Mouse (Mus musculus): ENCODE data around the gene Nsmce4a. TPM values are rescaled to one million over a fixed set of nuclear protein-coding genes. Genes with fewer than 3 reads are reported as not detected.
A peak's percentile ranks its signal among the peaks of the same experiment; 100 is the strongest.
"Not testable (repeated sequence)": the region's sequence is repeated elsewhere in the genome, so short reads cannot be mapped to it uniquely, and the experiment has no call there.

The Nsmce4a gene
- polyA plus RNA-seq, 1 experiment = 31.3 TPM

DNA sequence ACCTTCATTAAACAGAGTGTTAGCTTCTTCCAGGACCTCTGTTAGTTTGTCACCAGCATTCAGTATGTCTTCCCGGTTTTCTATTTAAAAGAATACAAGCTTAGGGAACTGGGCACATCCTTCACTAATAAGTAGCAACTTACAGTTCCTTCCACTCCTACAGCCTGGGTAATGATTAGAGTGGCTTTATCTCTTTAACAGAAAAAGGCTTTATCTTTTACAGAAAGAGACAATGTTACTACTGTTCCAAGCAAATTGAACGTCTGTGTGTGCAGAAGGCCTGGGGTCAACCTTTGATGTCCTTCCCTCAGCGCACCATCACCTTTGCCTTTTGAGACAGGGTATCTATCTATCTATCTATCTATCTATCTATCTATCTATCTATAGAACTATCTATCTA lies 27.0 kb downstream of the Nsmce4a start:
- DNase-seq (ENCODE audit: low read depth, low spot score) = no peak
- WGBS = 22% methylated on average over 3 of the region's 3 CpGs

DNA sequence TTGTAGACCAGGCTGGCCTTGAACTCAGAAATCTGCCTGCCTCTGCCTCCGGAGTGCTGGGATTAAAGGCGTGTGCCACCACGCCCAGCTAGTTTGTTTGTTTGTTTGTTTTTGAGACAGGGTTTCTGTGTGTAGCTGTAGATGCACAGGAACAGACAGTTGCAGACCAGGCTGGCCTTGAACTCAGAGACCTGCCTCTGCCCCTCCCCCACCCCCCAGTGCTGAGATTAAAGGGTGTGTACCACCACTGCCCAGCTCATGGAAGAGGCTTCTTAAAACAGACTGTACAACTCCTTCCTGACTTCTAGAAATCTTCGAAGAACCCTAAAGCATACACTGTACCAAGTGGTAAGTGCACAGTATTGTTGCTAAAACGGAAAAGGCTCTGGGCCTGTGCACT lies 27.5 kb downstream of the Nsmce4a start:
- no peak for DNase-seq (ENCODE audit: low read depth, low spot score)
- 72% methylated on average over 5 of the region's 5 CpGs for WGBS

DNA sequence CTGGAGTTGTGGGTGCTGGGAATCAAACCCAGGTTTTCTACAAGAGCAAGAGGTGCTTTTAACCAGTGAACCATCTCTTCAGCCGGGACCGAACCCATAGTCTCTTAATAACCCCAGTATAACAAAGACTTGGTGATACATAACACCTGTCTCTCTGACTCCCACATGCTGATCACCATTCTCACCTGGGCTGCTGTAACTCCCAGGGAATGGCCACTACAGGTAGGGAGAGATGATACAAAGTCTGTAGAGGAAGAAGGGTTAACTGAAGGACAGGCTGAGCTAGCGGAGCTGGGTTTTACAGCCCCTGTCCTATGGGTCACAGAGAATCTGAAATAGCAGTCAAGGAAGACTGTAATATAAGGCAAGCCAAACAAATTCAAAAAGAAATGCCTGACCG lies 29.7 kb downstream of the Nsmce4a start:
- 86% methylated on average over 4 of the region's 4 CpGs for WGBS

DNA sequence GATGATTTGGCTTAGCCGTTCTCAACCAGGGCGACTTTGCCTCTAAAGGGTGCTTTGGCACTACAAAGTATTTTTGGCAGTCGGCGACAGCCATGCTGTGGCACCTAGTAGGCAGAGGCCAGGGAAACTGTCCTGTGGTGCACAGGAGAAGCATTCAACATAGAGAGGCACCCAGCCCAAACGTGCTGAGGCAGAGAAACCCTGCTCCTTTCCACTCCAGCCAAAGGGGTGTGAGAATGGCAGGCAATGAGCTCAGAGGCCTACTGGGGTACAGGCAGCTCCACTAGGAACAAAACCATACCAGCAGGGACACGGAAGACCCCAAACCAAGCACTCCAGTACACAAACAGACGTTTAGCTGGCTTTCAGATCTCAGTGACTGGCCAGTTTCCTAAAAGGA lies 32.7 kb downstream of the Nsmce4a start:
- 89% methylated on average over 7 of the region's 7 CpGs for WGBS
- no peak for DNase-seq (ENCODE audit: low read depth, low spot score)

More for the DNA sequence above, 29.7 kb downstream of the Nsmce4a start:
- no peak for DNase-seq (ENCODE audit: low read depth, low spot score)

DNA sequence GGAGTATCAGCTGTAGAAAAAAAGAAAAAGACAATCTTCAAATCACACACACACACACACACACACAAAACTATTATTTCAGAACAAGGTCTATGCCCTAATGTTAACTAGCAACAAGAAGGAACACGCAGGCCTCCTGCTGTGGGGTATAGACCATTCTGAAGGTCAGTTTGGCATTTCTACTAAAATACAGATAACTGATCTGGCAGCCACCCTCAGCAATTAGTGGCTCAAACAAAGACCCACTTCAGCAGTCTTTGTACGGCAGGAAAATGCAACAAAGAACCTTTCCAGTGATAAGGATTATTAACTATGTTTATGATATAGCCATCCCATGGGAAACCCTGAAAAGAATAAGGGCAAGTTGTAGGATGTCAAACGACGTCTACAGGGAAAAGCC lies 35.9 kb downstream of the Nsmce4a start:
- DNase-seq (ENCODE audit: low read depth, low spot score) = no peak
- 69% methylated on average over 4 of the region's 4 CpGs for WGBS

DNA sequence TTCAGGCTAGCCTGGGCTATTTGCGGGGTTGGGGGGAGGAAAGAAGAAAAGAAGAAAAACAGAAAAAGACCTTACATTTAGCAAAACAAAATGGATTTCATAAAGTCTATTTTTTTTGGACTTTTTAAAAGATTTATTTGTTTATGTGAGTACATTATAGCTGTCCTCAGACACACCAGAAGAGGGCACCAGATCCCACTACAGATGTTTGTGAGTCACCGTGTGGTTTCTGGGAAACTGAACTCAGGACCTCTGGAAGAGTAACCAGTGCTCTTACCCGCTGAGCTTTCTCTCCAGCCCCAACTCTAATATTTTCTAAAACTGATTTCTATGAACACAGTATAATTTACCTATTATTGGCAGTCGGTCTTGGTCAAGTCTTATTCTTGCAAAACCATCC lies 37.7 kb downstream of the Nsmce4a start:
- WGBS = 68% methylated on average over 4 of the region's 4 CpGs
- DNase-seq (ENCODE audit: low read depth, low spot score) = no peak

DNA sequence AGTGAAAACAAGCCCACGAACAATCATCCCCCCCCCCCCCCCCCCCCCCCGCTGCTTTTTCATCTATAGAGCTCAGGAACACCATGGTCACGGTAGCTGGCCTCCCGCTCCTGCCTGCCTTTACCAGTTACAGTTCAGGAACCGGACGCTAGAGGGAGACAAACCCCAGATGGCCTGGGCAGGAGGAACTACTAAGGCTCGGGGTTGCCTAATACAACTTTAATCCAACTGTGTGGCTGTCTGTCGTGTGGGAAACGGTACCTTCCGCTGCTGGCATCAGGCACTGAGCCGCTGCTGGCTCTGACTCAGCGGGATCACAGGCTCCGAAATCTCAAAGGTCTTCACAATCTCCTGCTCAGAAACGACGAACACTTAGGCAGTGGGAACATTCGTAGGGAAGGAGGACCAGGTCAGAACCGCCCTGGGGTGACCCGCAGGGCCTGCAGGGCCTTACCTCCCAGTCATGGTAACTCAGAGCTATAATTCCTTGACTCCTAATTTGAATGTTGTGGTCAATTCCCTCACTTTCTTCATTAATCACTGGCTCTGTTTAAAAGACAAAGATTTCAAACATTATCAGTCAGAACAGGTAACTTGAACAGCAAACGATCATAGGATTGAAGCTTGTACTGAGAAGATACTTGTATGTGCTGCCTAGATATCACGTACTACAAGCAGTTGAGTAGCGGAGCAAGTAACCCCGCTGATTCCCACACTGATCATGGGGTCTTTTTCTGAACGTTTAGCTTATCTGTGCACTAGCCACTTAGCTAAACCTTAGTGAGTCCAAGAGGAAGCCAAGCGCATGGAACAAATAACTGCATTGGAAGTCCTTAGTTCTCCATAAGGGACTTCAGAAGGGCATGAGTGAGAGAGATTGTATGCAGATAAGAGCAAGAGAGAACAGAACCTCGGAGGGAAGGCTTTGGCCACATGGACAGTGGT lies 39.3 kb downstream of the Nsmce4a start:
- WGBS = 38% methylated on average over 25 of the region's 25 CpGs

DNA sequence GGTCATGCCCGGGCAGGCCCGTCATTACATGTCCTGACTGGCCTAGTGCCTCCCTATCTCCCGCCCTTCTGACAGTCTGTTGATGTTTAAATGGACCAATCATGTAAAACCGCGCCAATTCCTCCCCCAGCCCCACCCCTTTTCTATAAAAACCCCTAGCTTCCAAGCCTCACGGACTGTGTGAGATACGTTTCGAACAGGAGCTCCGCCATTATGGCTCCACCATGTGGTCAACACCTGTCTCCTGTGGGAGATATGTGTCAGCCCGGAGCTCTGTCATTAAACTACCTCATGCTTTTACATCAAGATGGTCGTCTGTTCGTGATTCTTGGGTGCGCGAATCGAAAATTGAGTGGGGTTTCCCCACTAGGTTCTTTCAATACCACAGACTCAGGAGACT lies 41.8 kb downstream of the Nsmce4a start:
- DNase-seq (ENCODE audit: low read depth, low spot score) = not testable (repeated sequence)
- WGBS = 93% methylated on average over 15 of the region's 15 CpGs

More for the DNA sequence above, 39.3 kb downstream of the Nsmce4a start:
- DNase-seq (ENCODE audit: low read depth, low spot score) = peak; percentile 81

DNA sequence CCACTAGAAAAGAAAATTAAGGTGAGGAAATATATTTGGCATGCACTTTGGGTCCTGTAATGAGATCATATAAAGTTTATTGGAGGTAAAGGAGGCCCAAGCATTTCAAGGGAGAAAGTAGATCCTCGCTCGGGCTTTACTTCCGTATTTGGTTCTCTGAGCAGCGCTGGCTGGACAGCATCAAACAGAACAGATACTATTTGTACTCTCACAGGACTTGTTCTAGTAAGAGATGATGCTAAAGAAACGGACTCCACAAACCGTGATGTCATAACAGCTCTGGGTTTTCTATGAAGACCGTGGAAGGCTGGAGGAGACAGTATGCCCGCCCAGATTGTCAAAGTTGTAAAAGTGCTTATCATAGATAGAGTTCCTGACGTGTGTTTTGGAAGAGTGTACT lies 45.6 kb downstream of the Nsmce4a start:
- 20% methylated on average over 9 of the region's 9 CpGs for WGBS
- DNase-seq (ENCODE audit: low read depth, low spot score) = no peak

DNA sequence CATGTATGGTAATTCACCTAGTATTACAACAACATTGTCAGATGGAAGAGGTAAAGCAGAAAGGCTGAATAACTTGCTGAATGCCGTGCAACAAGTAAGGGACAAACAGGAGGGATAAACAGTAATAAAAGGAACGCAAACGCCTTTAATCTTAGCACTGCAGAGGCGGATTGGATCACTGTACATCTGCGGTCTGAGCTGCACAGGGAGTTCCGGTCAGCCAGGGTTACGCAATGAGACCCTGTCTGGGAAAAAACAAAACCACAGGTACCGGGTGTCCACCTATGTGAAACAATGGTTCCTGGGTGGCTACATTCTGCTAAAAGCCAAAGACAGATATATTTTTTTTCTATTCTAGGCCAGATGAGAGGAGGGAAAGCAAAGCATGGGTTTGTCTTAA lies 49.5 kb downstream of the Nsmce4a start:
- WGBS = 72% methylated on average over 8 of the region's 8 CpGs
- DNase-seq (ENCODE audit: low read depth, low spot score) = no peak

DNA sequence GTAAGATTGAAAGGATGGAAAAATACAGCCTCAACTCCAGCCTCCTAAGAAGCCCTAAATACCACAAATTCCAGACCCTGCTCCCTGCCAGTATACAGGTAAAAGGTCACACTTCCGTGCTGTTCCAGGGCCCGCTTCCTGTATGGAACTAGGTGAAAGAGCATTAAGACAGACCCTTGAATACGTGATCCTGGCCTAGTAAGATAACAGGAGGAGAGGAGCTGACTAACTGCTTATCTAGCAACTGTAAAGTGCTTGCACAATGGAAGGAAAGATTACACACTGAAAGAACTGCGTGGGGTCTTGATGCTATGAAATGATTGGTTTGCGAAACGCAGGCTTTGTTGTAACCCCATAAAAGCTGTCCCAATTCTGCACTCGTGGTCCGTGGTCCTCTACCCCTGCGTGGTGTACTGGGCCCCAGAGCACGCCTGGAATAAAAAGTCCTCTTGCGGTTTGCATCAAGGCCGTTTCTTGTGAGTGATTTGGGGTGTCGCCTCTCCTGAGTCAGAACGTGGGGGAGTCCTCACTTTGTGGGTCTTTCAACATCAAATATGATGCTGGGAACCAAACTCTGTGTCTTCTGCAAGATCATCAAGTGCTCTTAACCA lies 52.0 kb downstream of the Nsmce4a start:
- DNase-seq (ENCODE audit: low read depth, low spot score) = no peak
- 83% methylated on average over 14 of the region's 14 CpGs for WGBS

DNA sequence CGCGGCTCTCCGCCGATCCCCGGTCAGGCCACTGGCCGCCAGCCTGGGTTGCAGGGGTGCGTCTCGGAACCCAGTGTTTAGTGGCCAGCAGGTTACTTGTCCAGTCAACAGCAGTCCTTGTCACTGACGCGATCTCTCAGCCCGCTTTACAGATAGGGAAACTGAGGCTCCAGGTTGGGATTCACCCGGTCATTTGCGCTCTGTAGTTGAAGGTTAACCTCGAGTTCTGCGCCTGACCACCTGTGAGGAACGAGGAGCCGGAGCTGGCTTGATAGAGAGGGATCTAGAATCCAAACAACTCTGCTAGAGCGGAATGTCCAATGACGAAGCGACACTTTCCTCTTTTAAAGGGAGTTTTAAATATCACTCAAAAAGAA lies 52.9 kb downstream of the Nsmce4a start, which contains the start of gene Ate1:
Ate1 (minus strand) TSS at position 321 of the 377 bp plus-strand sequence.
- WGBS = 12% methylated on average over 20 of the region's 20 CpGs

DNA sequence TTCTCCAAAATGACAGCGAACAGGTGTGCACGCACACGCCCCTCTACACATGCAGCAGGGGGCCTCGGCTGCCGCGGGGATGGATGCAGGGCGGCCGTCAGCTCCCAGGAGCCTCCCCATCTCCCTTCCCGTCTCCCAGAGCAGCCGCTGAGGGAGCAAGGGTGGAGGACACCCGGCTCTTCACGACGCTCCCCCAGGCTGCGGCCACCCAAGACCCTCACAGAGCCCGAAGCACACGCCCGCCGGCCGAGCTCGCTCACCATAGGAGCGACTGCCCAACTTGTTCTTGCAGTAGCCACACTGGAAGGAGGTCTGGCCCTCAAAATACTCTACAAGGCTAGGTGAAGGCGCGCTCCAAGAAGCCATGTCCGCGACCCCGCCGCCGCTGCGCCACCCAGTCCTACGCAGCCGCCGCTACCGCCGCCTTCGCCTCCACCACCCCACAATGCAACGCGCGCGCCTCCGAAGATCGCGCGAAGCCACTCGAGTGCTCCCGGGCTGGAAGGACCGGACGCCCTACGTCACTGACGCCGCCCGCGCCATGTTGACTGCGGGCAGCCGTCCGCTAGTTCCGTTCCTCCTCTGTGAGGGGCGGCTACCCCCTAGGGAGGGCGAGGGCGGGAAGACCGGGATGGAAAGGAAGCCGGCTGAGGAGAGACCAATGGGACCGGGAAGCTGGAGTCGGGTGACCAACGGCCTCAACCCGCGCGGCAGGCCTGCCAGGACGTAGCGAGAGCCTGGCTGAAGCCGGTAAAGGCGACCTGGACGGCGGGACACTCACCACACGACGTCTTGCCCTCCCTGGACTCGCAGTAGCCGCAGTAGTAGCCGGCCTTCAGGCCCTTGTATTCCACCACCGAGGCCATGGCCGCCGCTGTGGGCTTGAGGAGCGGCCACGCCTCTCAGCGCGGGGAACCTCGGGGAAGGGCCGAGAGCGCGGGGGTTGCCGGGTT lies 53.5 kb downstream of the Nsmce4a start:
- WGBS = under 1% methylated on average over 90 of the region's 90 CpGs
- DNase-seq (ENCODE audit: low read depth, low spot score) = peak; percentile 79

More for the DNA sequence above, 52.9 kb downstream of the Nsmce4a start, which contains the start of gene Ate1:
- DNase-seq (ENCODE audit: low read depth, low spot score) = no peak

DNA sequence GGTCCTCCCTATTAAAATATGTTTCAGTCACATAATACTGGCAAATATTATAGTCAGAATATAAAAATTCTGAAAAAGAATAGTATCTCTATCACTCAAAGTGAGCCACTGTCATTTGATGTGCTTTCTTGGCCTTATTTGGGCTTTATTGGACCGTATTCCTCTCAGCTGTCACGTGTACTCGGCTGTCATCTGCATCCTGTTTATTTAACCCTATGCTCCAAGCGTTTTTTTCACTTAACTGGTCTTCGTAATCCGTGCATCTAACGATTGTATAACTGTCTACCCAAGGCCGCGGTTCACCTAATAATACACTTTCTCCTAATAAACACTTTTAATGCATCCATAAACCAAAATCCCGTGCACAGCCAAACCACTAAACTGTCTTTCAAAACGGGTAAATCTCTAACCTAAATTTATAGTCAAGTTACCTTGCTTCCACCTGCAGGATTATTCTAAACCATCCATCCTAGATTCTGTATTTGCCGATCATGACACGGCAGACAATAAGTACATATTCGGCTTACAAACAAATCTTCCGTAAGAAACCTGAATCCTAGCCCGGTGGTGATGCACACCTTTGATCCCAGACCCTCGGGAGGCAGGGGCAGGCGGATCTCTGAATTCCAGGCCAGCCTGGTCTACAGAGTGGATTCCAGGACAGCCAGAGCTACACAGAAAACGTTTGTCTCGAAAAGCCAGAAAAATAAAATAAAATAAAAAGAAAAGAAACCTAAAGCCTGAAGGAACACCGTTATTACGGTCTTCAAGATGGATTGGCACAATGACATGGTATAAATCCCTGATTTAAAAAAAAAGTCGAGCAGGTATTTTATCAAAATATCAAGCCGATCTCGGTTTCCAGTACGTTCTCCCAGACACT lies 54.5 kb downstream of the Nsmce4a start:
- DNase-seq (ENCODE audit: low read depth, low spot score) = no peak
- 5% methylated on average over 26 of the region's 26 CpGs for WGBS

DNA sequence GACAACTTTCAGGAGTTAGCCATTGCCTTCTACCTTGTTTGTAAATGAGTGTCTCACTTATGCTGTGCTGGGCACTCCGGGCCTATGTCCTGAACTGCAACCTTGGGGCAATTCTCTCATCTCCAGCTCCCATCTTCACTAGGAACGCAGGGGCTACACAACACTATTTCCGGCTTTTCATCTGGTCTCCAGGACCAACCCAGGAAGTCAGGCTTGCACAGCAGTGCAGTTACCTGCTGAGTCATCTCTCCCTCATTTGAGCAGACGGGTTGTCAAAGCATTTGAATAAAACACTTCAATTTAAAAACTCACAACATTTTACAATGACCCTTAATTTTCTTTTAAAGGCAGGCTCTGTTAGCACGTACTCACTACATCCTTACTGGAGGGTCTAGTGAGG lies 62.7 kb downstream of the Nsmce4a start:
- WGBS = 91% methylated on average over 5 of the region's 5 CpGs
- DNase-seq (ENCODE audit: low read depth, low spot score) = no peak

DNA sequence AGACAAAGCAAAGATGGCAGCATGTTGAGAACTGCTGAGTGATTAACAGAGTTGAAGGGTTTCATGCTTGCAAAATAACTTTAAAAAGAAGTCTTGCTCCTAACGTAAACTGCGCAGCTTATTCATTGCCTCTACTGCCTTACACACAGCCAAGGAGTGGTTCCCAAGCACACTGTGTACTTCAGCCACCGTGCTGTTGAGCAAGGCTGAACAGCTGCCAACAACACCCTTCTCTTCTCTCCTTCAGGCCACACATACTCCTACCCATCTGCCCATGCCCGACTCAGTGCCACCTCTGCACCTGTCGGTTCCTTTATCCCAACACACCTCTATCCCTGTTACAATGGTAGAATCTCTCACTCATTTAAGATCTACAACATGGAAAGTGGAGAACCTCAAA lies 69.9 kb downstream of the Nsmce4a start:
- WGBS = 88% methylated on average over 5 of the region's 5 CpGs
- DNase-seq (ENCODE audit: low read depth, low spot score) = no peak

DNA sequence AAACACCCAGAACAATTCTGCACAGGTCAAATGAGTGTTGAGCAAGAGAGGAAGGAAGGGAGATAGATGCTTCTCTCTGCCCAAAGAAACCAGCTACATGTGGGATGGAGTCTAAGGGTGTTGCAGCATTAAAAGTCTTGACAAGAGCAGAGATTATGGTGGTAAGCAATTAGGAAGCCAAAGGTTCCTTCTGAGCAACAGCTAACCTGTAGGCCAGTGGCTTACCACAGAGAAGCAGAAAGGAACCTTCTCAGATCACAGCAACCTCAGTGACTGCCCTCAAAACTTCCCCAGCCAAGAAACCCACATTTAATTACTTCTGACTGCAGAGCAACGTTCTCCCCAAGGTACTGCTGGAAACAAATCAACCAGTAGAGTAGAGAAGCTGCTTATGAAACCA lies 71.4 kb downstream of the Nsmce4a start:
- 51% methylated on average over 1 of the region's 1 CpGs for WGBS
- DNase-seq (ENCODE audit: low read depth, low spot score) = no peak

DNA sequence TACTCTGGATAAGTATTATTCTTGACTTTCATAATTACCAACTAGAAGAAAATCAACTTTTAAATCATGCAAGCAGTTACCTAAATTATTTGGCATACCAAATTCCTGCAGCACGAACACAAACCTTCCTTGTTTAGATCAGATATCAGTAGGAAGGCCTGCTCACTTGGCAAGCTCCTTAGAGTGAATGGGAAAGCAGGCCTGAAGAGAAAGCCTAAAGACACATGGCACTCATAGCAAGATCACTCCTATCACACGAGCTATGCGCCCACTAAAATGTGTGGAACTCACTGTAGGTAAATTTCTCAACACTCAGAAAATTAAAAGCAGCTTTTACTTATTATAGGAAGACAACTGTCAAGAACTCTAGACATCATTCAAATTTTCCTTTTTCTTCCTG lies 79.6 kb downstream of the Nsmce4a start:
- WGBS = 91% methylated on average over 3 of the region's 3 CpGs
- DNase-seq (ENCODE audit: low read depth, low spot score) = no peak

DNA sequence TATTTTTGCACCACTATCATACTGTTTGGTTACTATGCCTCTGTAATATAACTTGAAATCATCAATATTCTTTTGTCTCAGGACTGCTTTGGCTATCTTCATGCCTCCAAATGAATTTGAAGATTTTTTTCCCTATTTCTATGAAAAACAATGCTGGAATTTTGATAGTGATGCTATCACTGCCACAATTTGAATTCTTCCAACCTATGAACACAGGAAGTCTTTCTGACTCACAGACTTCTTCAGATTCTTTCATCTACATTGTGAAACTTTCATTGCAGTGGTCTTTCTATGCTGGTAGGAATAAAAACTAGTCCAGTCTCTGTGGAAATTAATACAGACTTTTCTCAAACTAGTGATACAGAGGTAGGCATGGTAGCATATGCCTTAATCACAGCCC lies 80.9 kb downstream of the Nsmce4a start:
- no peak for DNase-seq (ENCODE audit: low read depth, low spot score)
